Mouse (Mus musculus) liver, embryonic 14.5 days (tissue): ENCODE measurements around the gene Susd5. TPM values are rescaled to one million over a fixed set of nuclear protein-coding genes. Genes with fewer than 3 reads are reported as not detected.
A peak's percentile ranks its signal among the peaks of the same experiment; 100 is the strongest.
"Not testable (repeated sequence)": the region's sequence is repeated elsewhere in the genome, so short reads cannot be mapped to it uniquely, and the experiment has no call there.

Source experiments
- ATAC-seq: fragments of 200-750 bp; cut with Nextera tagmentation; 2 replicates; pipeline ENCODE4 v1.8.0; 2017; ENCODE audit warnings: moderate number of reproducible peaks, mild to moderate bottlenecking, moderate library complexity; ENCODE audit not compliant: insufficient read depth
- DNase-seq, 3 experiments: peaks; one replicate each; pipeline ENCODE4 v3.0.0-alpha.2; 2012 to 2013; ENCODE audit warnings: low read depth in 3 of 3, low spot score in 3 of 3
- H3K27ac ChIP-seq: fragments of 300-500 bp; sonication (generic); 2 replicates; pipeline ENCODE4 v1.5.1; 2014; ENCODE audit warnings: moderate library complexity, mild to moderate bottlenecking, control low read depth, inconsistent platforms
- H3K27me3 ChIP-seq: fragments of 300-500 bp; sonication (generic); 2 replicates; pipeline ENCODE4 v1.6.1; 2014; ENCODE audit warnings: mild to moderate bottlenecking, low read length, moderate library complexity; ENCODE audit not compliant: control insufficient read depth, insufficient read depth
- H3K36me3 ChIP-seq: fragments of 300-500 bp; sonication (generic); replicated peaks from 2 replicates; pipeline ENCODE4 v1.6.1; 2014; ENCODE audit warnings: low read depth; ENCODE audit not compliant: control insufficient read depth, insufficient read depth
- H3K4me1 ChIP-seq, 2 experiments: fragments of 200-500 bp in 1 of 2; fragments of 300-500 bp in 1 of 2; sonication (generic) in 1 of 2; replicated peaks; 2 replicates each; pipeline ENCODE4 v1.6.1; 2012 to 2014; ENCODE audit warnings: antibody characterized with exemption in 1 of 2, inconsistent platforms in 1 of 2, low read length in 1 of 2; ENCODE audit not compliant: control insufficient read depth in 2 of 2, insufficient read depth in 2 of 2
- H3K4me2 ChIP-seq: fragments of 300-500 bp; sonication (generic); 2 replicates; pipeline ENCODE4 v1.6.1; 2014; ENCODE audit warnings: low read depth, mild to moderate bottlenecking, control low read depth, moderate library complexity
- H3K4me3 ChIP-seq, 2 experiments: fragments of 200-500 bp in 1 of 2; fragments of 300-500 bp in 1 of 2; sonication (generic) in 1 of 2; 2 replicates each; pipeline ENCODE4 v1.5.1; 2012 to 2014; ENCODE audit warnings: low read depth in 2 of 2, low read length in 2 of 2, mild to moderate bottlenecking in 2 of 2, control low read depth in 1 of 2, inconsistent platforms in 1 of 2, moderate library complexity in 1 of 2; ENCODE audit not compliant: insufficient read depth in 1 of 2
- H3K9ac ChIP-seq: fragments of 300-500 bp; sonication (generic); replicated peaks from 2 replicates; pipeline ENCODE4 v1.6.1; 2014; ENCODE audit warnings: mild to moderate bottlenecking, control low read depth, moderate library complexity
- H3K9me3 ChIP-seq: fragments of 300-500 bp; sonication (generic); 2 replicates; pipeline ENCODE4 v1.6.1; 2016; ENCODE audit warnings: low read length, mixed read lengths; ENCODE audit not compliant: control insufficient read depth
- CTCF ChIP-seq: IDR thresholded peaks from 2 replicates; pipeline ENCODE4 v1.5.1; 2016; ENCODE audit warnings: antibody characterized with exemption, low read depth, control low read depth
- EP300 ChIP-seq: IDR thresholded peaks from 2 replicates; pipeline ENCODE4 v1.6.1; 2016; ENCODE audit warnings: antibody characterized with exemption, low read depth
- WGBS: fragments of 180-500 bp; shearing (Covaris S2); extraction: QIAGEN DNeasy Blood & Tissue Kit; methylation state at CpG from one replicate; pipeline ENCODE4 v1.1.7; 2014; ENCODE audit not compliant: insufficient replicate concordance; 5-methylcytosine and 5-hydroxymethylcytosine counted together
- polyA plus RNA-seq, 2 experiments: library from polyadenylated mRNA; depleted of rRNA in 1 of 2; stranded (reverse) in 1 of 2; unstranded in 1 of 2; fragments of >200 nt; fragmentation: Nextera tagmentation in 1 of 2; extraction: Ambion mirVana in 1 of 2; gene quantifications; 2 replicates each; pipeline versions ENCODE4 v1.2.1 to v1.2.3; 2012 to 2014

The Susd5 gene
- polyA plus RNA-seq, 2 experiments, result 0.01 TPM; not detected in 1

DNA sequence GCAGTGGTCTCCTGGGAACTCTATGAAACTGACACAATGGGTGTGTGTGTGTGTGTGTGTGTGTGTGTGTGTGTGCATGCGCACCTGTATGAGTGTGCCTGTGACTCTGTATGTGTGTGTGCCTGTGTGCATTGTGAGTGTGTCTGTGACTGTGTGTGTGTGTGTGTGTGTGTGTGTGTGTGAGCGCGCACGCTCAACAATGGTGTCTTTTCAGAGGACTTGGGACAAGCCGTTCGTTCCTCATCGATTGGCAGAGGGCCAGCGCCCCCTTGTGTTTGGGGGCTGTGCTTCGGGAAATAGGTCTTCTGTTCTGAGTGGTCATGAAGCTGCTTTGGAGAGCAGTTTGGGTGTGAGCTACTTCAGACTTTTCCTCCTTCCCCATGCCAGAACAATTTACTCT, 35.2 kb downstream of the Susd5 start:
- H3K27me3 ChIP-seq, H3K9me3 ChIP-seq, H3K4me1 ChIP-seq, H3K9ac ChIP-seq, H3K36me3 ChIP-seq, H3K4me3 ChIP-seq, ATAC-seq, H3K4me2 ChIP-seq, H3K27ac ChIP-seq: not testable (repeated sequence)
- WGBS, result 17% methylated on average over 9 of the region's 9 CpGs
- DNase-seq, result peak in 1 of 3 experiments; percentile 5
- TF ChIP-seq CTCF, result peak; percentile 62

DNA sequence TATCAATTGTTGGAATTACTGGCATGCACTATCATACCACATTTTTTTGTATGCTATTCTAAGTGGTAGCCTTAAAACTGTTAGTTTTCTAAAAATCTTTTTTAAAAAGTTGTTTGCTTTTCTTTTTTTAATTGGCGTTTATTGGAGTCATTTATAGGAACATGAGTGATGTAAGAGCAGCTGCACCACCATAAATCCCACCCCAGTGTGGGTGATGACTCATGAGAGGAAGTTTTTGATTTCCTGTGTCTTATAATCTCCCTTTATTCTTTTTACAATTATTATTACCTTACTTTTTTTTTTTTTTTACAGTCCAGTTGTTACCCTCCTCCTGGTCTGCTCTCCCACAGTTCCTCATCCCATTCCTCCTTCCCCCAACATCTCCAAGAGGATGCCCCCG, 37.9 kb downstream of the Susd5 start:
- H3K27me3 ChIP-seq, result no peaks in the 10 kb centered on the region
- no peaks in the 10 kb centered on the region for H3K36me3 ChIP-seq
- H3K4me2 ChIP-seq, result no peak overlapping the region
- 0 out of 4 replicates have a peak, but pooled peaks cover 0 to 2% of the 10 kb centered on the region in 2 experiments for H3K4me1 ChIP-seq
- 76% methylated on average over 2 of the region's 2 CpGs for WGBS
- TF ChIP-seq EP300 (no peak), CTCF (no peak)
- DNase-seq, result no peak
- H3K27ac ChIP-seq, result no peak overlapping the region
- no peak for ATAC-seq
- no peak overlapping the region for H3K9ac ChIP-seq
- H3K4me3 ChIP-seq, result no peak overlapping the region
- H3K9me3 ChIP-seq, result no peaks in the 10 kb centered on the region

DNA sequence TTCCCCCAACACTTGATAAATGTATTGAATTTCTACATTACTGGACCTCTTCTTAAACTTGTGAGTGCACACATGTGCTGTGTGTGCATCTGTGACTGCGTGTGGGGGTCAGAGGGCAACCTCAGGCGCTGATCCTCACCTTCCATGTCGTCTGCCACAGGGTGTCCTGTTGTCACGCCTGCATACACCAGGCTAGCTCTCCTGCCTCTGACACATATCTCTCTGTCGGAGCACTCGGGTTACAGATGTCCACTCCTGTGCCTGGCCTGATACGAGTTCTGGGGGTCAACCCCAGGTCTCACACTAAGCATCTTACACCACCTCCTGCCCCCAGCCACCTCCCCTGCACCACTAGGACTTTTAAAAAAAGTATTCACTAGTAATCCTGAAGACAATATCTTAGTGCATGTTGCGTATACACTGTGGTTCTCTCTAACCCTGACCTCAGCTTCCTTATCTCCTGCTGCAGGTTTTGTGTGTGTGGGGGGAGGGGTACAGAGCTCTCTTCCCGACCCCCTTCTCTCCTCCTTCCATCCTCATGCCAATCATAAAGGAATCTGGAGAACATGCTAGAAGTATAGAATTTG, 41.9 kb downstream of the Susd5 start:
- 15% methylated on average over 9 of the region's 9 CpGs for WGBS
- H3K36me3 ChIP-seq, result no peaks in the 10 kb centered on the region
- DNase-seq, result peak in 1 of 3 experiments; percentile 1

DNA sequence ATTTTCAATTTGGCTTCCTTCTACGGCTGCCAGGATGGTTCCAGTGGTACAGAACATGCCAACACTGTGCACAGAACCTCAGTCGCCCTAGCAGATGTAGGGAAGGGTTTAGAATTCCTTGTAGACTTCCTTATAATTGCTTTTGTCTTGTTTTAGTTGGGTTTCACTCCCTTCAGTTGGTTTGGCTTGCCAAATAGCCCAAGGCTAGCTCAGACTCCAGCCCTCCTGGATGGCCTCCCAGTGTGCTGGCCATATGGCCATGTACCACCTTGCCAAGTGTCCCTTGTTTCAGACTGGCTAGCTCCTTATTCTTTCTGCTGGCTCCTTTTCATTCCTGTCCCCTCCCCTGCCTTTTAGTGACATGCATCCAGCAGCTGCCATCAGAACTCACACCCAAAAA, 53.3 kb downstream of the Susd5 start:
- WGBS, result 58% methylated on average over 2 of the region's 2 CpGs
- no peaks in the 10 kb centered on the region for H3K27me3 ChIP-seq
- TF ChIP-seq CTCF, result no peak
- TF ChIP-seq EP300, result no peak
- H3K9ac ChIP-seq, result no peak overlapping the region
- no peak for ATAC-seq
- H3K9me3 ChIP-seq, result no peaks in the 10 kb centered on the region
- H3K36me3 ChIP-seq, result no peaks in the 10 kb centered on the region
- no peak overlapping the region for H3K4me3 ChIP-seq
- no peaks in the 10 kb centered on the region for H3K4me1 ChIP-seq
- DNase-seq, result no peak
- no peak overlapping the region for H3K27ac ChIP-seq
- no peak overlapping the region for H3K4me2 ChIP-seq

More for the DNA sequence above, 41.9 kb downstream of the Susd5 start:
- Histone ChIP-seq H3K27me3 (no peaks in the 10 kb centered on the region), H3K4me2 (no peak overlapping the region), H3K27ac (no peak overlapping the region), H3K4me1 (0 out of 4 replicates have a peak, but pooled peaks cover 0 to 2% of the 10 kb centered on the region in 2 experiments), H3K4me3 (no peak overlapping the region), H3K9ac (no peak overlapping the region), H3K9me3 (no peaks in the 10 kb centered on the region)
- TF ChIP-seq CTCF, result no peak
- no peak for TF ChIP-seq EP300
- ATAC-seq, result peak; percentile 59; the same call in 1 of the 2 replicates

DNA sequence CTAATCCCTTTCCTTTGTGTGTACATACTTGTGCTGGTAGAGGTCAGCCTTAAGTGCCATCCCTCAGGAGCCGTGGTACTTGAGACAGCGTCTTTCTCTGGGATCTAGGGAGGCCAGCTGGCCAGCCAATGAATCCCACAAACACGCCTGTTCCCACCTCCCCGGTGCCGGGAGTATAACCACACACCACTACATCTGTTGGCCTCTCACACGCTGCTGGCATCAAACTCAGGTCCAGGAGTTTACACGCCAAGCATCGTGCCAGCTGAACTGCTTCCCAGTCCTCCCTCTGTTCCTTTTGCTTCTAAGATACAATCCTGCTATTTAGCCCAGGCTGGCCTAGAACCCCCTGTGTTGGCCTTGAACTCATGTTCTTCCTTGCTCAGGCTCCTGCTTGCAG, 54.2 kb downstream of the Susd5 start:
- Histone ChIP-seq H3K4me2 (no peak overlapping the region), H3K4me3 (no peak overlapping the region), H3K9me3 (no peaks in the 10 kb centered on the region), H3K27me3 (no peaks in the 10 kb centered on the region), H3K36me3 (no peaks in the 10 kb centered on the region), H3K4me1 (no peaks in the 10 kb centered on the region), H3K27ac (no peak overlapping the region), H3K9ac (no peak overlapping the region)
- no peak for TF ChIP-seq EP300
- TF ChIP-seq CTCF, result no peak
- WGBS, result 71% methylated on average over 8 of the region's 8 CpGs
- DNase-seq (no peak), ATAC-seq (no peak)
